Mouse (Mus musculus): ENCODE results near the gene Filip1.

Gene Filip1

DNA sequence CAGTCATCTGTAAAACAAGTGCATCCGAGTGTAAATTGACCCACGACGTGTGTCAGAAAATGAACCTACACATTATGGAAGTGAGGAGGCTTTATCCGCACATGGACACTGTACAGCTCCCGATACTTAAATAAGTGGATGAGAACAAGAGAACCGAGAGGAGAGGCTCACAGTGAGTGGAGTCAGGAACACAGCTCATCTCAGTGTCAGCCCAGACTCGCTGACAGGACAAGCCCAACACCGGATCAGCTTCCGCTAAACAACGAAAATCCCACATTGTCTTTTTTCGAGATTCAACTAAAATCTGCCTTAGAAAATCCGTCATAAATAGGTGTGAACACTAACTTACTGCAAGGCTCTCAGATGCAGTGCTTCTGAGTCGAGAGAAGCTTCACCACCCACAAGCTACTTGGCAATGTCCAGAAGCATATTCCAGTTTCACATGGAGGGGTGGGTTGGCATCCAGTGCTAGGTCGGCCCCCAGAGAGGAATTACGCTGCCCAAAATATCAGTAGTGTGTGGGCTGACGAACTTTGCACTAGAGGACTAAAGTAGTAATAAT lies 22.1 kb downstream of the Filip1 start:
- no peak for TF ChIP-seq GATA4 (IDR thresholded peaks at IDR 0.05; ENCODE audit: insufficient replicate concordance, low read length)

DNA sequence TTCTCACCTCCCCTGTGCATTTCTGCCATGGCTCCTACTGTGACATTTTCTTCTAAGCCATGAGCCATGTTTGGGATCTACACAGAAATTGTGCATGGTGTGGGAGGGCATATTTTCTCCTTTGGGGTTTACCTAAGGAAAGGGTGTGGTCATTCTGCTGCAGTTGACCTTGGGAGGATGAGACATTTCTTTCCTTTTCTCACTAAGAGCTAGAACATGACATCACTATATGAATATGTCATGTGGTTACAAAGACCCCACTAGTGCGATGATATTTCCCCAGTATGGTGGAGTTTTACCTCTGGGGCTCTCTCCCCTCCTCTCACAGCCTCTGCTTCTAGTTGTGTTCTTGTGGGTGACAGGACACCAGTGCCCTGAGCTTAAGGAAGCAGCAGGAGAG lies 22.9 kb downstream of the Filip1 start:
- no peak for TF ChIP-seq GATA4 (IDR thresholded peaks at IDR 0.05; ENCODE audit: insufficient replicate concordance, low read length)

DNA sequence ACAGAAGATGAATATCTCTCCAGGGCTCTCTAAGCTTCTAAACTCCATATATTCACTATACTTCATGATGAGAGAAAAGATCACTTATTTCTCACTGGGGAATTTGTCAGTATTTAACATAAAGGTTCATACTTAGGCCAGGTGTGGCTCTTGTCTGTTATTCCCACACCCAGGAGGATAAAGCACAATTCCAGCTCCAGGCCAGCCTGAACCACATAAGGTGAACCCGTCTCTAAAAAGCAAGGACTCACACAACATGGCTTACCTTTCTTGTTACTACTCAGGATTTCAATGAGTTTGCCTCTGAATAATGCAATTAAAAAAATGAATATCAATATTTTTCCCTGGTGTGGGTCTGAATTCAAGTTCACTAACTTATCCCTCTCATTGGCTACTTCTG lies 23.6 kb downstream of the Filip1 start:
- TF ChIP-seq GATA4 (IDR thresholded peaks at IDR 0.05; ENCODE audit: insufficient replicate concordance, low read length): no peak

DNA sequence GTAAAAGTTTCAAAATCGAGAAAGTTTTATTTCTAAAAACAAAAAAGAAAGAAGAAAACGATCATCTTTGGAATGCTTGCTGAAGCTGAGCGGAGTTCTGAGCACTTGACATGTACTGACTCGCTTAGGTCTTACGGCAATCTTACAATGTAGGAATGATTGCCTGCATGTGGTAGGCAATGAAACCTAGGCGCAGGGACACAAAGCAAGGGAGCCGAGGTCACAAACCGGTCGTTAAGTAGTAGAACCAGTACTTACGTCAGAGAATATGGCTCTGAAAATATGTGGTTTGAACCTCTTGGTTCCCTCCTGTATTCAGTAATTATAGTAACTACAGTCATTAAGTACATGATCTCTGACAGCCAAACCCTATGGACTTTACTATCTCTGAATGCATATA lies 29.4 kb downstream of the Filip1 start:
- no peak for TF ChIP-seq GATA4 (IDR thresholded peaks at IDR 0.05; ENCODE audit: insufficient replicate concordance, low read length)

DNA sequence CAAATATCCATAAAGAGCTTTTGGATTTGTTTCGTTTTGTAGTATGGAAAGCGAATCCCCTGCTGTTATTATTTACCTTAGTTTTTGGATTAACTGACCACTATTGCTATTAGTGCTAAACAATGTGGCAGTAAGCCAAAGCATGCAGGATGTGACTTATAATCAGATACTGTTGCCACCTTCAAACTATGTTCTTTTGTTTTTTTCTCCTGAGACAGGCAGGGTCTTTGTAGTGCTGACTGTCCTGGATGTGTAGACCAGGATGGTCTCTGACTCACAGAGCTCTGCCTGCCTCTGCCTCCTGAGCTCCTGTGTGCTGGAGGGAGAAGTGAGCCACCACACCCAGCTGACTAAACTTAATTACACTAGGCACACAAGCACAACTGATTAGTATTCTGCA lies 33.4 kb downstream of the Filip1 start:
- no peak for TF ChIP-seq GATA4 (IDR thresholded peaks at IDR 0.05; ENCODE audit: insufficient replicate concordance, low read length)

DNA sequence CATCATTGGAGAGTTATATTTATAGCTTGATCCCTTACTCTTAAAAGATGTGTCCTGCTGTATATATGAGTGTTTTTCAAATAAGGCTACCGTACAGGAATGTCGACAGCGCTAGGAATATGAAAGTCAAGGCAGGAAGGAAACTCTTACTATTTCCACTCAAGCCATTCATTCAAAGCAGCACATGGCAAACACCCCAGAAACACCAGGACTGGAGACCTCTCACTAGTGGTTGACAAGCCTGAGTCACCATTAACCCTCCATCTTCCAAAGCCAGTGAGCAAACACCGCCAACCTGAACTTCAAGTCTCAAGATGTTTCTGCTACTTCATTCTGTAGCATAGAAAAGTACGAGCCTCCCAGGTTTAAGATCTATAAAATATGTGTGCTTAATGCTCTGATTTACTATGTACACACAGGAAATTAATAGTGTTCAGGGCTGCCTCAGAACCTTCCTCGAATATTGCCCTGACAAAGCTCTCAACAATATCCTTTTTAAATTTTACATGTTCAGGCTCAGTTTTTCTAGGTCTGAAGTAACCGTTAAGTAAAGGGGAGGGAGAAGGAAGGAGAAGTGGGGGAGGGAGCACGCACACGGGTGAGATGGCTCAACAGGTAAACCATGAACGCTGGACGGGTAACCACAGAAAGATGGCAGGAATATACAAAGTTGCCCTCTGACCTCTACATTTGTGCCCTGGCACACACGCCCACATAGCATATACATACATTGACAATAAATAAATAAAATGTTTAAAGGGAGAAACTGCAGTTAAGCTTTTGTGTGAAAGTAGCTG lies 34.2 kb downstream of the Filip1 start:
- no peak for TF ChIP-seq GATA4 (IDR thresholded peaks at IDR 0.05; ENCODE audit: insufficient replicate concordance, low read length)

DNA sequence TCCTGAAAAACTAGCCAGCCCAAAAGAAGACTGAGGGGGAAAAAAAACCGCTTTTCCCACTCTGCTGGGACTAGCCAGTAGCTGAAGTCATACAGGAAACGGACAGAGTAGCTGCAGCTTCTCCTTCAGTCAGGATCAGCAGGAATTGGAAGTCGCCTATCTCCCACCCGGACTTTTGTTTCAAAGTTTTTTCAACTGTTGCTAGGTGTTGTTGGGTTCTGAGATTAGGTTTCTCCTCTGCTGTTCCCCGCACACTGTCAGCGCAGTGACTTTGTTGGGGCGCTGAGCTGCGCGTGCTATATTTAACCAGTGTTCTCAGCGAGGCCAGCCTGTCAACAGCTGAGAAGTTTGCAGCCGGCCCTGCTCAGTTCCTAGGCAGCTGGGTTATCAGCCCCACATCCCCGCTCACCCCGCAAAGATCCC lies 35.1 kb downstream of the Filip1 start:
- peak; percentile 79 for TF ChIP-seq GATA4 (IDR thresholded peaks at IDR 0.05; ENCODE audit: insufficient replicate concordance, low read length)

DNA sequence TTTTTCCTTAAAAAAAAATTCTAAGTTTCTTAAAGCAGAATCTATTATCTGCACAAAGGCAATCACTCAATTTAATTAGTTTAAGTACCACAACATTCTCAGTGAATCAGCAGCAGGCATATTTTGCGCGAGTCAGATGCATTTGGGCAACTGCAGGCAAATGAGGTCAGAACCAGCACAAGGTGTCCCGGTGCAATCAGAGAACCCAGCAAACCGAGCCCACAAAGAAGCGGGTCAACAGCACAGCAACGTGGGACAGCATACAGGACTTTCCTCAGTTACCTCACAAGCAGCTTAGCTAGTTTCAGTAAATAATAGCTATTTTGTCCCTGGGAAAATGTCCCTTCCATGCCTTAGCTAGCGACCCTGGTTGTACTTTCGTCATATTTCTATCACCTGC lies 35.9 kb downstream of the Filip1 start:
- no peak for TF ChIP-seq GATA4 (IDR thresholded peaks at IDR 0.05; ENCODE audit: insufficient replicate concordance, low read length)

DNA sequence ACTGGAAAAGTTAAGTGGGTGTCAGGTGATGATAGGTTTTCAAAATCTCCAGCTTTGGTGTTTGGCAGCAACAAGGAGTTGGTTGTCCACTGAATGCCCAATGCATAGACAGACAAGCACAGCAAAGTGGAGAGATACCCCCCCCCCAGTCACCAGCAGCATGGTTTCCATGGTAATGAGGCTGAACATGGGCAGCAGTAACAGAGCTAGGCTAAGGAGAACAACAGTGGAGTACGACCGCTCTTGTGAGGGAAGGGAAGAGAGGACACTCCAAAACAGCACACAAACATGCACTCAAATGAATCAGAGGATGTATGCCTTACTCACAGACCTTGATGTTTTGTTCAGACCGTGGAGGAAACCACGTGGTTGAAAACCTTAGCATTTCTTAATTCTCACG lies 37.5 kb downstream of the Filip1 start:
- no peak for TF ChIP-seq GATA4 (IDR thresholded peaks at IDR 0.05; ENCODE audit: insufficient replicate concordance, low read length)

DNA sequence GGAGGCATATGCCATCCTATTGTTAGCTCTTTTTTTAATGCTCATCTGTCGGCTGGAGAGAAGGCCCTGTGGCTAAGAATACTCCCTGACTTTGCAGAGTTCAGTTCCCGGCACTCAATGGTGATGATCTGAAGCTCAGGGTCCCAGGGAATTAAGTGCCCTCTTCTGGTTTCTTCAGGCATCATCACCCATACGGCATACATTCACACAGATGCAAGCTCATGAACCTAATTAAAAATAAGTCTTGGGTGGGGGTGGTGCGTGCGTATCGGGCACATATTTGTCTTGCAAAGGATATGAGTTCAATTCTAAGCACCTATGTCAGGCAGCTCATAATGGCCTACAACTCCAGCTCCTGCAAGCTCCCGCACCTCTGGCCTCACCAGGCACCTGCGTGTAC lies 39.1 kb downstream of the Filip1 start:
- TF ChIP-seq GATA4 (IDR thresholded peaks at IDR 0.05; ENCODE audit: insufficient replicate concordance, low read length): no peak

DNA sequence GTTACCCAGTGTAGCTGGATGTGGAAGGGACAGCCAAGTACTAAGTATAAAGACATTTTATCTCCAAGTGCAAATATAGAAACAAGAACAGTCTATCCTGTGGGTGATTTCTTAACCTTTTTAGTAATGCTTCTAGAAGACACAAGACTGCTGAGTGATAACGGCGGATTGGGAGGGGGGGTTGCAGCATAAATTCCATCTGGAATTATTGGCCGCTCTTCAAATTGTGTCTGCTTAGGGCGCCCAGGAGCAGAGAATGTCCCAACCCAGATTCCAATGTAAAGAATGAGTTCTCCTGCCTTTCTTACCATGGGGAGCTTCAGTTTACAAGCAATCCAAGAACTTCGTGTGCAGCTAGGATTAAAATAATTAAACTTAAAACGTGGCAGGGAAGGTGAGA lies 39.9 kb downstream of the Filip1 start:
- TF ChIP-seq GATA4 (IDR thresholded peaks at IDR 0.05; ENCODE audit: insufficient replicate concordance, low read length): no peak

DNA sequence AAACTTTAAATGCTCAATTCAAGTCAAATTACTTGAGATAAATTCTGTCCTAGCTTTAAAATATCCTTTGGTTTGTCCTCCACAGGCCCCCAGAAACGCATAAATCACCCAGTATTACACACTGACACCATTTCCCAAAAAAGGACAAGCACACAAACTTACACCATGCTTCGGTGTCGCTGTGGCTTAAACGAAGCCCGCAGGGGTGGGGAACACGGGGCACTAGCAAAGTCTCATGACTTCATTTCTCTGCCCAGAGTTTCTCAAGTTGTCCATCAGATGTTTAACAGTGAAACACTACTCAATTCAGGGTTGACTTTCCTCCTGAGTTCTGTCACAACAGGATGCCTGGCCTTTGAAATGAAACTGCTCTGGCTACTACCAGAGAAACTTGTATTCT lies 41.0 kb downstream of the Filip1 start:
- no peak for TF ChIP-seq GATA4 (IDR thresholded peaks at IDR 0.05; ENCODE audit: insufficient replicate concordance, low read length)

DNA sequence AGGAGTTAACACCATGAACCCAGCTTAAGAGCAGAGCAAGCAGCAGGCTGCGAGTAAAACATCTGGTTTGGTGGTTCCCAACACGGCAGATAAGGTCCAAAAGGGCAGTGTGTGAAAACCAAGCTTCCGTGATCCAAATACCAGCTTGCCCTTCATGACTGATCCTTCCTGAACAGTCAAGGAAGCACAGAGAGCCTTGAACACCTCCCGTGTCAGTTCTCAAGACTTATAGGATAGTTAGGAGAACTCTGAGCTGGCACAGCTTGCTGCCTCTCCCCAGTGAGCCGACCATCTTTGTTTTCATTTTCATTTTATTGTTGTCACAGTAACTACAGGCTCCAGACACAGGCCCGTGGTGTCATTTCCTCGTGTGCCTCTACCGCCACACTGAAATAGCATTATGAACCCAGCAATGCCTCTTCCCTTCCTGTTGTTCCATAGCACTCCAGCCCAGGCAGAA lies 42.0 kb downstream of the Filip1 start:
- no peak for TF ChIP-seq GATA4 (IDR thresholded peaks at IDR 0.05; ENCODE audit: insufficient replicate concordance, low read length)

DNA sequence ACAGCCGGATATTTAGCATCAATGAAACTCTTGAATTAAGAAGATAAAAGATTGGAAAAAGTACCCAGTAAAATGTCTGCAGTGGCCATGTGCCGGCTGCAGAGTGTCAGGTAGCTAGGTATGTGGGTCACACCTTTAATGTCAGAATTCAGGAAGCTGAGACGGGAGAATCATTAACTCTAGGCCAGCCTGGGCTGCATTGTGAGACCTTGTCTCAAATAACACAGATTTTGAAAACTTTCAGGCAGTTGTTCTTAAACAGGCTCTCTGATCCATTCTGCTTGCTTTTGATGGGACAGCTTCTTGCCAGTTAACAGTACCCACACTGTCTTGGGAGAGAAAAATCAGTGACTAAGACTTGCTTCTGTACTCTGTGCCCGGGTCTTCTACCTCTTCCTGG lies 43.1 kb downstream of the Filip1 start:
- TF ChIP-seq GATA4 (IDR thresholded peaks at IDR 0.05; ENCODE audit: insufficient replicate concordance, low read length): no peak

DNA sequence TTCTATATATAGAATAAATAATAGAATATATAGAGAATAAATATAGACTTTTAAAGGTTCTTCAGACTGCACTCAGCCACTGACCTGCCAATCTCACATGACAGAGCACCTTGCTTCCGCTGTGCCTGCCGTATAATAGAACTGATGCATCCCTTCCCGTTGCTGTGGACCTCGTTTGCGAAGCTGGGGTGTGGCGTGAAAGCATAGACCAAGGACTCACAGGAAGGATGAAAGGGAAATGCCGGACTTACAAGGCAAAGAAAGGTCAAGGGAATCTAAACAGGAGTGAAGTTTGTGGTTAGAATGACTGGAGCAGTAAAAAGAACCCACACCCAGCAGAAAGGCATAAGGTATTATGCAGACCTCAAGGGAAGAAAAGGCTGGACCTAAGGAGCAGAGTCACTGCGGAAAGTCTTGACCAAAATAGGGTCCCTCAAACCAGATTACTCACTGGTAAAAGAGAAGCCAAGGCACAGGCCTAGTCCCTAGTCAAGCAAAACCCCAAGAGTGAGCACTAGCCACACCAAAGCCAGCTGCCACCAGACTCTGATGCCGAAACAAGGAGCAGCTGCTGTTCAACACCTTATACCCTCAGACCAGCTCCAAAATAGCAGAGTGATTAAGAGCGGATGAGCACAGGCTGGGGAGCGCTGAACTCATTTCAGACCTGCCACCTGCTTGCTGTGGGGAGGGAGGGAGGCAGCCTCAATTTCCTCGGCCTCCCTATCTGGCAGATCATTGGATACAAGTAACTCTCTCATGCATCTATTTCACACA lies 45.8 kb downstream of the Filip1 start:
- no peak for TF ChIP-seq GATA4 (IDR thresholded peaks at IDR 0.05; ENCODE audit: insufficient replicate concordance, low read length)
